Mouse (Mus musculus) cerebellum, adult 9-10 months (tissue): ENCODE measurements around the gene P3h3.

ENCODE experiments used
- DNase-seq: peaks from one replicate; pipeline ENCODE4 v3.0.0; 2022

The P3h3 gene

GRCm38 (mm10) chr6:124829799-124830700 lies 27.5 kb downstream of the P3h3 start:
- DNase-seq, result peak; percentile 97

GRCm38 (mm10) chr6:124828868-124829798 lies 28.4 kb downstream of the P3h3 start, which contains the start of the genes Usp5 and Cdca3:
Gene Usp5 (minus strand): TSS chr6:124829484.
Gene Cdca3 (plus strand): TSS chr6:124829547.
- peak; percentile 100 for DNase-seq

GRCm38 (mm10) chr6:124828101-124828592 lies 29.4 kb downstream of the P3h3 start:
- peak; percentile 74 for DNase-seq

- no peak for DNase-seq
Observed at GRCm38 (mm10) chr6:124822049-124822448, 35.5 kb downstream of the P3h3 start.

GRCm38 (mm10) chr6:124820891-124821290 lies 36.7 kb downstream of the P3h3 start:
- no peak for DNase-seq

GRCm38 (mm10) chr6:124817971-124818370 lies 39.6 kb downstream of the P3h3 start:
- no peak for DNase-seq

GRCm38 (mm10) chr6:124817563-124817962 lies 40.0 kb downstream of the P3h3 start:
- DNase-seq, result no peak

GRCm38 (mm10) chr6:124817125-124817524 lies 40.4 kb downstream of the P3h3 start:
- DNase-seq, result no peak

- no peak for DNase-seq
Observed at GRCm38 (mm10) chr6:124816611-124817010, 40.9 kb downstream of the P3h3 start.

GRCm38 (mm10) chr6:124814858-124815774 lies 42.4 kb downstream of the P3h3 start:
- peak; percentile 70 for DNase-seq

GRCm38 (mm10) chr6:124814448-124814847 lies 43.1 kb downstream of the P3h3 start:
- no peak for DNase-seq

- DNase-seq, result peak; percentile 94
Observed at GRCm38 (mm10) chr6:124813933-124814332, 43.6 kb downstream of the P3h3 start, which contains the start of gene Tpi1. Gene Tpi1 (minus strand): TSS chr6:124814296.

GRCm38 (mm10) chr6:124813496-124813895 lies 44.1 kb downstream of the P3h3 start:
- DNase-seq, result no peak

GRCm38 (mm10) chr6:124812848-124813247 lies 44.7 kb downstream of the P3h3 start:
- DNase-seq, result no peak

- DNase-seq, result peak; percentile 63
Observed at GRCm38 (mm10) chr6:124811701-124812560, 45.6 kb downstream of the P3h3 start.

- DNase-seq, result no peak
Observed at GRCm38 (mm10) chr6:124811403-124811665, 46.2 kb downstream of the P3h3 start.

- peak; percentile 60 for DNase-seq
Observed at GRCm38 (mm10) chr6:124810566-124811402, 46.8 kb downstream of the P3h3 start.

- DNase-seq, result peak; percentile 62
Observed at GRCm38 (mm10) chr6:124809775-124810538, 47.6 kb downstream of the P3h3 start.

GRCm38 (mm10) chr6:124809052-124809774 lies 48.3 kb downstream of the P3h3 start:
- peak; percentile 90 for DNase-seq
